Mouse (Mus musculus) forebrain, embryonic 12.5 days (tissue): ENCODE results near the gene Lmo1. TPM values are rescaled to one million over a fixed set of nuclear protein-coding genes. Genes with fewer than 3 reads are reported as not detected.
A peak's percentile ranks its signal among the peaks of the same experiment; 100 is the strongest.

Experiments used
- ATAC-seq: fragments of 200-750 bp; cut with Nextera tagmentation; 2 replicates; pipeline ENCODE4 v1.8.0; 2017; ENCODE audit warnings: moderate TSS enrichment; ENCODE audit not compliant: low FRiP score
- H3K27ac ChIP-seq: fragments of 300-500 bp; sonication (generic); 2 replicates; pipeline ENCODE4 v1.5.1; 2016; ENCODE audit warnings: mild to moderate bottlenecking
- H3K27me3 ChIP-seq: fragments of 300-500 bp; sonication (generic); 2 replicates; pipeline ENCODE4 v1.6.1; 2016; ENCODE audit warnings: mild to moderate bottlenecking
- H3K36me3 ChIP-seq: fragments of 300-500 bp; sonication (generic); replicated peaks from 2 replicates; pipeline ENCODE4 v1.6.1; 2016; ENCODE audit warnings: mild to moderate bottlenecking
- H3K4me1 ChIP-seq: fragments of 300-500 bp; sonication (generic); 2 replicates; pipeline ENCODE4 v1.6.1; 2016
- H3K4me2 ChIP-seq: fragments of 300-500 bp; sonication (generic); 2 replicates; pipeline ENCODE4 v1.6.1; 2016; ENCODE audit warnings: mild to moderate bottlenecking, moderate library complexity
- H3K4me3 ChIP-seq: fragments of 300-500 bp; sonication (generic); replicated peaks from 2 replicates; pipeline ENCODE4 v1.5.1; 2016; ENCODE audit warnings: mild to moderate bottlenecking
- H3K9ac ChIP-seq: fragments of 300-500 bp; sonication (generic); 2 replicates; pipeline ENCODE4 v1.6.1; 2016; ENCODE audit warnings: mild to moderate bottlenecking
- H3K9me3 ChIP-seq: fragments of 300-500 bp; sonication (generic); 2 replicates; pipeline ENCODE4 v1.6.1; 2016
- WGBS: fragments of 180-500 bp; shearing (Covaris S2); methylation state at CpG from one replicate; pipeline ENCODE4 v1.1.7; 2016; 5-methylcytosine and 5-hydroxymethylcytosine counted together
- polyA plus RNA-seq: library from polyadenylated mRNA; unstranded; fragments of >200 nt; fragmentation: Nextera tagmentation; extraction: Ambion mirVana; gene quantifications from 2 replicates; pipeline ENCODE4 v1.2.1, GENCODE M21; 2016

Gene Lmo1
- polyA plus RNA-seq, 1 experiment from 2014 or later: 119 TPM

DNA sequence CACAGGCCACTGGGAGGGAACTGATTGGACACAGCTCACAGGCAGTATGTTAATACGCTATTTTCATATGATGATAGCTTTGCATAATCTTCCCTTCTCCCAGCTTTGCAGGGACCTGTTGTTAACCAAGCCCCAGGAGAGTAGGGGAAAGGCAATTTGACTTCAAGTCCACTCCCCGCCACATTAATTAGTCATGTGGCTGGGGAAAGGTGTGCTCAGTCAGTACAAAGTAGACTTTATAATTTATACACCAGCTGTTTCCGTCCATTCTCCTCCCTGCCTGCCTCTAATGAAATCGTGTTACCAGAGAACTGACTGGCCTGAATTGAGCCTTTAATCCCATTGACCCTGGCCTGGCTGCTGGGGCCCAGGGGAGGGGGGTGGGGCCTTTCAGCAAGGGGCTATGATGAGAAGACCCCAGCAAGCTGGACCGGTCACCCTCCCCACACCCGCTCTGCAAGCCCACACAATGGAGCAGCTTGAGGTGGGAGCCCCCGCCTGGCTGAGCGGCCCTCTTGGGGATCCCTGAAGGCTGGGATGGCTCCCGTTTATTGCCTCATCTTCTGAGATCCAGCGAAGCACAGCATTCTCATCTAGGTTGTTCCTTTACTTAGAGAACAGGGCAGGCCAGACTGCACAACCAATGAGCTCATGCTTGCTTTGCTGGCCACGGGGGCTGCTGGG lies 21.5 kb upstream of the Lmo1 start:
- ATAC-seq: peak; percentile 47
- Histone ChIP-seq H3K4me3 (no peak overlapping the region), H3K4me2 (peak overlapping the region; percentile 31), H3K4me1 (peaks cover 54% of the 10 kb centered on the region), H3K9me3 (no peaks in the 10 kb centered on the region), H3K27me3 (peaks cover 90% of the 10 kb centered on the region), H3K9ac (no peak overlapping the region), H3K36me3 (no peaks in the 10 kb centered on the region), H3K27ac (peak overlapping the region; percentile 85)
- WGBS: 8% methylated on average over 11 of the region's 11 CpGs

GRCm38 (mm10) chr7:109195982-109196381 lies 21.0 kb upstream of the Lmo1 start:
- Histone ChIP-seq H3K27ac (peak overlapping the region; percentile 85; the same call in 1 of the 2 replicates), H3K9me3 (no peaks in the 10 kb centered on the region), H3K9ac (no peak overlapping the region), H3K4me2 (peak overlapping the region; percentile 4; the same call in 1 of the 2 replicates), H3K27me3 (peaks cover 84% of the 10 kb centered on the region), H3K4me1 (peaks cover 58% of the 10 kb centered on the region), H3K4me3 (no peak overlapping the region), H3K36me3 (no peaks in the 10 kb centered on the region)
- ATAC-seq: no peak
- 39% methylated on average over 6 of the region's 6 CpGs for WGBS

DNA sequence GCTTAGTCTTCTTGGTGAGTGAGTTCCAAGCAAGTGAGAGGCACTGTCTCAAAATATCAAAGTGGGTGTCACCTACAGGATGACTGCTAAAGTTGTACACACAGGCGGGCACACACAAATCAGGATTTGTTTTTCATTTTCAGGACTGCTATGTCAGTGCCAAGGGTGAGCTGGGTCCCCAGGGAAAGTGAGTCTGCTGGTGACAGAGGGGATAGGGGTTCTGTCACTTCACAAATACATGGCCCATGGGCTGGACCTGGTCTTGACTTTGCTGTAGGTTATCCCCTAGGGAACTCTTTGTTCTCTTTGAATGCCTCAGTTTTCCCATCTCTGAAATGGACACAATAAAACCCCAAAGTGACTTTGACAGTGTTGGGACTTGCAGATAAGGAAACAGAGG lies 19.8 kb upstream of the Lmo1 start:
- Histone ChIP-seq H3K4me3 (no peak overlapping the region), H3K9me3 (no peaks in the 10 kb centered on the region), H3K36me3 (no peaks in the 10 kb centered on the region), H3K4me2 (no peak overlapping the region), H3K27me3 (peaks cover 79% of the 10 kb centered on the region), H3K4me1 (peaks cover 69% of the 10 kb centered on the region), H3K27ac (no peak overlapping the region), H3K9ac (no peak overlapping the region)
- 90% methylated on average over 1 of the region's 1 CpGs for WGBS
- no peak for ATAC-seq

DNA sequence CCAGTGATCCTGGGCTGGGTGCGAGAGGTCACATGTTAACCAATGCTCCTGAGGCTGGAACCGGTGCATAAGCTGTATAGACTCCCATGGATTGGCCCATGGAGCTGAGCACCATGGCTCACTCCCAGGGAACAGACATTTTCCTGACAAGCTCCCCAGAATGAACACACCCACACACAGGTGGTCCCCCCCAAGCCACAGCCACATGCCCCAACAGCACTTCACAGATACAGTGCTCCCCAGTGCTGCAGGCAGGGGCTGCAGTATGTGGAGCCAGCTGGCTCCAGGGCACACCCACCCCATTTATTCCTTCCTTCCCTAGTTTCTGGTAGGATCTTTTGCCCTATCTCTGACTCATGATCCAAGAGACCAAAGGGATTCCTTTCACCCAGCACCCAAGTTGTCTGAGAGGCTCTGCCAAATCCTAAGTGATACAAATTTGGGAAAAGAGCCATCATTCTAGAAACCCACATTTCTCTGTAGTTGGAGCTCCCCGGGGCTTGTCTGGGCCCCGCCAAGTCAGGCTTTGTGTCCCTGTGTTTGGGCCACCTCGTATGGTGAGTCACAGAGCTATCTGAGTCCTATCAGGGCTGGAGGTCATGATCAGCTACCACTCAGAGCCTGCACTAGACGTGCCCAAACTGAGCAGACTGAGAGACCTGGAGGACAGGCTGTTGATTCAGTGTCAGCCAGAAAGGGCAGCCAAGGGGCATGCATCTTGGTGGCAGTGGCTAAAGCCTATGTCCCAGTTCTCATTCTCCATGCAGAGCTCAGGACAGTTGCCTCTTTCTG lies 12.4 kb upstream of the Lmo1 start:
- H3K9me3 ChIP-seq: no peaks in the 10 kb centered on the region
- H3K27ac ChIP-seq: no peak overlapping the region
- no peak overlapping the region for H3K4me3 ChIP-seq
- H3K4me2 ChIP-seq: no peak overlapping the region
- ATAC-seq: no peak
- H3K27me3 ChIP-seq: peaks cover 67% of the 10 kb centered on the region
- WGBS: 86% methylated on average over 6 of the region's 6 CpGs
- H3K9ac ChIP-seq: no peak overlapping the region
- no peaks in the 10 kb centered on the region for H3K36me3 ChIP-seq
- peaks cover 45% of the 10 kb centered on the region for H3K4me1 ChIP-seq

GRCm38 (mm10) chr7:109185975-109186374 lies 11.0 kb upstream of the Lmo1 start:
- ATAC-seq: no peak

GRCm38 (mm10) chr7:109185564-109185963 lies 10.6 kb upstream of the Lmo1 start:
- H3K4me1 ChIP-seq: peaks cover 27% of the 10 kb centered on the region
- no peak overlapping the region for H3K9ac ChIP-seq
- 33% methylated on average over 5 of the region's 5 CpGs for WGBS
- H3K9me3 ChIP-seq: no peaks in the 10 kb centered on the region
- ATAC-seq: no peak
- H3K27me3 ChIP-seq: peaks cover 76% of the 10 kb centered on the region
- no peak overlapping the region for H3K4me2 ChIP-seq
- H3K4me3 ChIP-seq: no peak overlapping the region
- H3K27ac ChIP-seq: no peak overlapping the region
- no peaks in the 10 kb centered on the region for H3K36me3 ChIP-seq

More at GRCm38 (mm10) chr7:109185975-109186374, 11.0 kb upstream of the Lmo1 start:
- Histone ChIP-seq H3K4me2 (no peak overlapping the region), H3K36me3 (no peaks in the 10 kb centered on the region), H3K9me3 (no peaks in the 10 kb centered on the region), H3K9ac (no peak overlapping the region), H3K27me3 (peaks cover 74% of the 10 kb centered on the region), H3K4me1 (peaks cover 32% of the 10 kb centered on the region), H3K4me3 (no peak overlapping the region), H3K27ac (no peak overlapping the region)
- WGBS: 77% methylated on average over 2 of the region's 2 CpGs

GRCm38 (mm10) chr7:109176688-109177087 lies 1.7 kb upstream of the Lmo1 start:
- H3K36me3 ChIP-seq: no peaks in the 10 kb centered on the region
- H3K9me3 ChIP-seq: no peaks in the 10 kb centered on the region
- ATAC-seq: peak; percentile 3; the same call in 1 of the 2 replicates
- H3K27me3 ChIP-seq: peaks cover 73% of the 10 kb centered on the region
- H3K4me1 ChIP-seq: peaks cover 55% of the 10 kb centered on the region
- WGBS: 11% methylated on average over 3 of the region's 3 CpGs
- H3K9ac ChIP-seq: no peak overlapping the region
- peak overlapping the region; percentile 96; the same call in 1 of the 2 replicates for H3K4me2 ChIP-seq
- no peak overlapping the region for H3K4me3 ChIP-seq
- H3K27ac ChIP-seq: peak overlapping the region; percentile 9; the same call in 1 of the 2 replicates

DNA sequence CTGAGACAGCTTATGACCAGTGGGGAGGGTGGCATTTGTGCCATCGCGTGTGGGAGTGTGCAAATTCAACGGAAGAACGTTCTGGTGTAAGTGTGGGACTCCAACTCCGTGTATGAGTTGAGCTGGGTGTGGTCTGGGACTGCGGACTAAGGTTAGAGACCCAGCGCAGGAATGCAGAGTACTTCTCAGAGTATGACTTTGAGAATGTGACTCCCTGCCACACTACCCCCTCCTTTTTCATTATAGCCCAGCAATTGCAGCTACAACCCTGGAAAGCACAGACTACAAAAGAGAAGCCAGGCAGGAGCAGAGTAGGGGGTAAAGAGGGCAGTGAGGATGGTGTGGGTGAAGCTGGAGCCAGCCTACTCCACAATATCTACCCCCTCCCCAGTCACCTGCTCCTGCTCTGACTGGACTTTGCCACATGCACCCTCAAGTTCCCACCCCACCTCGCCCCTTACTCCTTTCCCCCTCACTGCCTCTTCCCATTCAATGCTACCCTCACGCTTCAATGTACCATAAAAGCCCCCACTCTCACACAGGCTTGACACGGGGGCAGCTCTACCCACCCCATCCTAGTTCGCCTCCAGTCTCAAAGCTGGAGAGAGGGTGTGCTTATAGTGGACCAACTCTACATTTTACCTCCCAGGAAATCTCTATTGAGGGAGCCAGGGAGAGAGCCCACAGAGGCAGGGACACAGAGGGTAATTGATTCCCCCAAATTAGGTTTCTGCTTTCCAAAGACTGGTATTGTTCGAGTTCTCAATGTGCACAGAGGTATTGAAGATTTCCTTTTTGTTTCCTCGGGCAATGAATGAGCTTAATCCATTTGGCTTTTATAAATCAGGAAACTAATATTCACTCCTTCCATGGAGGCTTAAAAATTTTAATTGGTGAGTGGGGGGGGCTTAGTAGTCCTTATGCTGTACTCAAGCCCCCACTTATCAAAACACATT lies 941 bp upstream of the Lmo1 start:
- no peaks in the 10 kb centered on the region for H3K9me3 ChIP-seq
- peak overlapping the region; percentile 90 for H3K27ac ChIP-seq
- peak overlapping the region; percentile 96 for H3K4me2 ChIP-seq
- peak; percentile 69 for ATAC-seq
- no peaks in the 10 kb centered on the region for H3K36me3 ChIP-seq
- WGBS: 2% methylated on average over 13 of the region's 13 CpGs
- H3K9ac ChIP-seq: peak overlapping the region; percentile 92; the same call in 1 of the 2 replicates
- H3K27me3 ChIP-seq: peaks cover 78% of the 10 kb centered on the region
- H3K4me1 ChIP-seq: peaks cover 57% of the 10 kb centered on the region
- peak overlapping the region; percentile 76 for H3K4me3 ChIP-seq

DNA sequence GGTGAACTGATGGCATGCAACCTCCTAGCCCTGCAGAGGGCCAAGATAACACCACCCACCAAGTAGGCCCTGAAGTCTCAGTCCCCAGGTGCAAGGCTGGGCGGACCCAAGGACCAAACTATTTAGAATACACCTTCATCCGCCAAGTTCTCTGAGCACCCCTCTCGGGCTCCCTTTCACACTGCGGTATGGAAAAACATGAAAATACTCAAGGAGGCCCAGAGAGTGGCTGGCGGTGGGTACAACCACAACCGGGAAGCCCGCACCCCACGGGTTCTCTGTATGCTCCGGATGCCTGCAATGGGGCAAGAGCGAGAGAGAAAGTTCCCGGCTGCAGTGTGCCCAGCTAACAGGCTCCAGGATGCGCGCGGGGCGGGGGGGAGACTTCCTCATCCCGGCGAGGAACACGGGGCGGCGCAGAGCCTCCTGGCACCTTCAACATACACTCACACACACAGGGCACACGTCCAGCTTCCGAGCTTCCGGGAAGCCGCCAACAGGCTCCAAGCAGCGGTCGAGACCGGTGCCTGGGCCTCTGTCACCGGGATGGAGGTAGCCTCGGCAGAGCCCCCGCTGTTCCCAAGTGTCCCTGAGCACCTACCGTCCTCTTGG lies 564 bp downstream of the Lmo1 start:
- no peak for ATAC-seq
- H3K27me3 ChIP-seq: peaks cover 73% of the 10 kb centered on the region

GRCm38 (mm10) chr7:109171874-109172273 lies 3.1 kb downstream of the Lmo1 start:
- Histone ChIP-seq H3K4me3 (peak overlapping the region; percentile 76), H3K36me3 (no peaks in the 10 kb centered on the region), H3K4me1 (peaks cover 84% of the 10 kb centered on the region), H3K27me3 (peaks cover 69% of the 10 kb centered on the region), H3K27ac (no peak overlapping the region), H3K9ac (peak overlapping the region; percentile 42; the same call in 1 of the 2 replicates), H3K4me2 (peak overlapping the region; percentile 96), H3K9me3 (no peaks in the 10 kb centered on the region)
- WGBS: 37% methylated on average over 3 of the region's 3 CpGs
- ATAC-seq: no peak

More for the DNA sequence above, 564 bp downstream of the Lmo1 start:
- Histone ChIP-seq H3K4me2 (peak overlapping the region; percentile 96), H3K4me3 (peak overlapping the region; percentile 76), H3K9me3 (no peaks in the 10 kb centered on the region), H3K27ac (peak overlapping the region; percentile 90), H3K9ac (peak overlapping the region; percentile 92), H3K36me3 (no peaks in the 10 kb centered on the region), H3K4me1 (peaks cover 64% of the 10 kb centered on the region)
- 1% methylated on average over 31 of the region's 31 CpGs for WGBS

GRCm38 (mm10) chr7:109170441-109170820 lies 4.6 kb downstream of the Lmo1 start:
- no peaks in the 10 kb centered on the region for H3K36me3 ChIP-seq
- WGBS: under 1% methylated on average over 17 of the region's 17 CpGs
- H3K4me2 ChIP-seq: peak overlapping the region; percentile 96
- peak overlapping the region; percentile 69 for H3K4me3 ChIP-seq
- peak; percentile 53 for ATAC-seq
- peak overlapping the region; percentile 84 for H3K27ac ChIP-seq
- no peaks in the 10 kb centered on the region for H3K9me3 ChIP-seq
- H3K4me1 ChIP-seq: peaks cover 84% of the 10 kb centered on the region
- H3K27me3 ChIP-seq: peaks cover 77% of the 10 kb centered on the region
- H3K9ac ChIP-seq: peak overlapping the region; percentile 82
